Mouse (Mus musculus) embryonic facial prominence, embryonic 11.5 days (tissue): ENCODE results near the gene Sv2b. TPM values are rescaled to one million over a fixed set of nuclear protein-coding genes. Genes with fewer than 3 reads are reported as not detected.
"Not testable (repeated sequence)": the region's sequence is repeated elsewhere in the genome, so short reads cannot be mapped to it uniquely, and the experiment has no call there.

ENCODE experiments used
- ATAC-seq: fragments of 200-750 bp; cut with Nextera tagmentation; replicated peaks from 2 replicates; pipeline ENCODE4 v1.8.0; 2017; ENCODE audit warnings: low read depth; ENCODE audit not compliant: insufficient number of reproducible peaks, low FRiP score, low TSS enrichment
- DNase-seq: peaks from one replicate; pipeline ENCODE4 v3.0.0-alpha.2; 2015; ENCODE audit warnings: low spot score
- H3K27ac ChIP-seq: fragments of 300-500 bp; sonication (generic); replicated peaks from 2 replicates; pipeline ENCODE4 v1.5.1; 2014; ENCODE audit warnings: mild to moderate bottlenecking, low read depth, low read length, control low read depth
- H3K27me3 ChIP-seq: fragments of 300-500 bp; sonication (generic); 2 replicates; pipeline ENCODE4 v1.6.1; 2014; ENCODE audit warnings: mild to moderate bottlenecking, low read length, moderate library complexity, mixed read lengths; ENCODE audit not compliant: control insufficient read depth, insufficient read depth
- H3K36me3 ChIP-seq: fragments of 300-500 bp; sonication (generic); replicated peaks from 2 replicates; pipeline ENCODE4 v1.6.1; 2014; ENCODE audit warnings: low read depth, mild to moderate bottlenecking, low read length, moderate library complexity, mixed read lengths; ENCODE audit not compliant: control insufficient read depth, insufficient read depth
- H3K4me1 ChIP-seq: fragments of 300-500 bp; sonication (generic); 2 replicates; pipeline ENCODE4 v1.6.1; 2014; ENCODE audit warnings: low read length, mixed read lengths; ENCODE audit not compliant: control insufficient read depth, insufficient read depth
- H3K4me2 ChIP-seq: fragments of 300-500 bp; sonication (generic); 2 replicates; pipeline ENCODE4 v1.6.1; 2014; ENCODE audit warnings: low read depth, mild to moderate bottlenecking, control low read depth, low read length, moderate library complexity
- H3K4me3 ChIP-seq: fragments of 300-500 bp; sonication (generic); 2 replicates; pipeline ENCODE4 v1.5.1; 2014; ENCODE audit warnings: low read depth, low read length, control low read depth
- H3K9ac ChIP-seq: fragments of 300-500 bp; sonication (generic); replicated peaks from 2 replicates; pipeline ENCODE4 v1.6.1; 2014; ENCODE audit warnings: mild to moderate bottlenecking, control low read depth, low read length
- H3K9me3 ChIP-seq: fragments of 300-500 bp; sonication (generic); replicated peaks from 2 replicates; pipeline ENCODE4 v1.6.1; 2016; ENCODE audit warnings: mild to moderate bottlenecking, low read length, inconsistent platforms, mixed read lengths; ENCODE audit not compliant: control insufficient read depth
- WGBS: fragments of 180-500 bp; shearing (Covaris S2); extraction: QIAGEN DNeasy Blood & Tissue Kit; methylation state at CpG from one replicate; pipeline ENCODE4 v1.1.7; 2014; 5-methylcytosine and 5-hydroxymethylcytosine counted together
- polyA plus RNA-seq: library from polyadenylated mRNA; unstranded; fragments of >200 nt; fragmentation: Nextera tagmentation; extraction: Ambion mirVana; gene quantifications from 2 replicates; pipeline ENCODE4 v1.2.1, GENCODE M21; 2014

Sv2b gene
- polyA plus RNA-seq, 1 experiment from 2014 or later = 0.46 TPM

- no peaks in the 10 kb centered on the region for H3K27me3 ChIP-seq
- 79% methylated on average over 3 of the region's 3 CpGs for WGBS
- H3K4me1 ChIP-seq = no peaks in the 10 kb centered on the region
- H3K9me3 ChIP-seq = no peaks in the 10 kb centered on the region
- no peak overlapping the region for H3K4me2 ChIP-seq
- DNase-seq (no peak), ATAC-seq (no peak)
- H3K27ac ChIP-seq = no peak overlapping the region
- H3K4me3 ChIP-seq = no peak overlapping the region
- H3K9ac ChIP-seq = no peak overlapping the region
- no peaks in the 10 kb centered on the region for H3K36me3 ChIP-seq
These were observed 103.7 kb downstream of the Sv2b start for GRCm38 (mm10) chr7:75205386-75205785.

- H3K36me3 ChIP-seq, H3K4me3 ChIP-seq, H3K4me1 ChIP-seq, DNase-seq, H3K27ac ChIP-seq, H3K27me3 ChIP-seq, H3K9ac ChIP-seq, H3K4me2 ChIP-seq, H3K9me3 ChIP-seq, ATAC-seq: not testable (repeated sequence)
- 89% methylated on average over 1 of the region's 1 CpGs for WGBS
These were observed 114.2 kb downstream of the Sv2b start for GRCm38 (mm10) chr7:75194919-75195230.

- no peak for DNase-seq
- no peak overlapping the region for H3K4me2 ChIP-seq
- H3K27me3 ChIP-seq = no peaks in the 10 kb centered on the region
- 91% methylated on average over 4 of the region's 4 CpGs for WGBS
- H3K4me1 ChIP-seq = no peaks in the 10 kb centered on the region
- H3K9me3 ChIP-seq = no peaks in the 10 kb centered on the region
- H3K36me3 ChIP-seq = no peaks in the 10 kb centered on the region
- H3K27ac ChIP-seq = no peak overlapping the region
- H3K4me3 ChIP-seq = no peak overlapping the region
- peak; percentile 73 for ATAC-seq
- no peak overlapping the region for H3K9ac ChIP-seq
These were observed 114.7 kb downstream of the Sv2b start for GRCm38 (mm10) chr7:75194158-75194918.

- Histone ChIP-seq H3K36me3 (no peaks in the 10 kb centered on the region), H3K4me1 (no peaks in the 10 kb centered on the region), H3K4me3 (no peak overlapping the region), H3K27me3 (no peaks in the 10 kb centered on the region), H3K27ac (no peak overlapping the region), H3K9me3 (no peaks in the 10 kb centered on the region), H3K4me2 (no peak overlapping the region), H3K9ac (no peak overlapping the region)
- no peak for DNase-seq
- ATAC-seq = no peak
- 85% methylated on average over 3 of the region's 3 CpGs for WGBS
These were observed 118.9 kb downstream of the Sv2b start for GRCm38 (mm10) chr7:75190192-75190591.

- H3K9ac ChIP-seq = no peak overlapping the region
- WGBS = 83% methylated on average over 3 of the region's 3 CpGs
- no peak overlapping the region for H3K4me3 ChIP-seq
- H3K36me3 ChIP-seq = no peaks in the 10 kb centered on the region
- ATAC-seq = no peak
- no peak overlapping the region for H3K4me2 ChIP-seq
- H3K4me1 ChIP-seq = no peaks in the 10 kb centered on the region
- DNase-seq = no peak
- no peaks in the 10 kb centered on the region for H3K9me3 ChIP-seq
- H3K27ac ChIP-seq = no peak overlapping the region
- H3K27me3 ChIP-seq = no peaks in the 10 kb centered on the region
These were observed 134.0 kb downstream of the Sv2b start for GRCm38 (mm10) chr7:75175042-75175441.

GRCm38 (mm10) chr7:75167481-75167880, 141.6 kb downstream of the Sv2b start:
- Histone ChIP-seq H3K4me1 (no peaks in the 10 kb centered on the region), H3K4me3 (no peak overlapping the region), H3K27me3 (no peaks in the 10 kb centered on the region), H3K4me2 (no peak overlapping the region), H3K9me3 (no peaks in the 10 kb centered on the region), H3K27ac (no peak overlapping the region), H3K36me3 (no peaks in the 10 kb centered on the region), H3K9ac (no peak overlapping the region)
- no peak for ATAC-seq
- WGBS = 94% methylated on average over 3 of the region's 3 CpGs
- no peak for DNase-seq

GRCm38 (mm10) chr7:75147174-75147573, 161.9 kb downstream of the Sv2b start:
- 93% methylated on average over 1 of the region's 1 CpGs for WGBS
- no peaks in the 10 kb centered on the region for H3K27me3 ChIP-seq
- no peaks in the 10 kb centered on the region for H3K9me3 ChIP-seq
- H3K9ac ChIP-seq = no peak overlapping the region
- H3K4me3 ChIP-seq = no peak overlapping the region
- no peak overlapping the region for H3K27ac ChIP-seq
- H3K4me2 ChIP-seq = no peak overlapping the region
- H3K4me1 ChIP-seq = no peaks in the 10 kb centered on the region
- no peak for ATAC-seq
- DNase-seq = no peak
- H3K36me3 ChIP-seq = no peaks in the 10 kb centered on the region

GRCm38 (mm10) chr7:75142800-75143199, 166.3 kb downstream of the Sv2b start:
- H3K4me2 ChIP-seq = no peak overlapping the region

More at GRCm38 (mm10) chr7:75142800-75143199, 166.3 kb downstream of the Sv2b start:
- H3K9me3 ChIP-seq = no peaks in the 10 kb centered on the region
- no peaks in the 10 kb centered on the region for H3K4me1 ChIP-seq
- no peak overlapping the region for H3K9ac ChIP-seq
- WGBS = 42% methylated on average over 2 of the region's 2 CpGs
- no peak overlapping the region for H3K4me3 ChIP-seq
- DNase-seq = no peak
- H3K27me3 ChIP-seq = no peaks in the 10 kb centered on the region
- H3K36me3 ChIP-seq = no peaks in the 10 kb centered on the region
- no peak for ATAC-seq
- no peak overlapping the region for H3K27ac ChIP-seq
